Mouse (Mus musculus): ENCODE data around the gene Pam. TPM values are rescaled to one million over a fixed set of nuclear protein-coding genes. Genes with fewer than 3 reads are reported as not detected.

The Pam gene
- polyA plus RNA-seq, 1 experiment from 2014 or later = 23.8 TPM

- H3K4me1 ChIP-seq (replicated peaks; ENCODE audit: control insufficient read depth, insufficient read depth, low read length) = no peaks in the 10 kb centered on the region
- peak overlapping the region; percentile 66 for H3K4me3 ChIP-seq (ENCODE audit: low read depth, low read length)
- peak overlapping the region; percentile 81 for H3K4me2 ChIP-seq (replicated peaks; ENCODE audit: low read depth, low read length)
- no peaks in the 10 kb centered on the region for H3K36me3 ChIP-seq (ENCODE audit: control insufficient read depth, insufficient read depth, low read length)
- DNase-seq (ENCODE audit: low spot score) (peak; percentile 80), ATAC-seq (ENCODE audit: low FRiP score) (peak; percentile 93)
- H3K27ac ChIP-seq (ENCODE audit: low read depth, low read length) = peak overlapping the region; percentile 75
- H3K27me3 ChIP-seq (ENCODE audit: control insufficient read depth, insufficient read depth, low read length) = no peaks in the 10 kb centered on the region
- under 1% methylated on average over 47 of the region's 47 CpGs for WGBS
- H3K9me3 ChIP-seq (ENCODE audit: control insufficient read depth, low read length) = no peaks in the 10 kb centered on the region
- H3K9ac ChIP-seq (ENCODE audit: low read depth, low read length) = peak overlapping the region; percentile 75
These were observed 118.5 kb downstream of the Pam start for GRCm38 (mm10) chr1:97976873-97977473.

GRCm38 (mm10) chr1:97976072-97976471 lies 119.4 kb downstream of the Pam start:
- Histone ChIP-seq H3K9me3 (ENCODE audit: control insufficient read depth, low read length) (no peaks in the 10 kb centered on the region), H3K4me2 (replicated peaks; ENCODE audit: low read depth, low read length) (peak overlapping the region; percentile 81), H3K27ac (ENCODE audit: low read depth, low read length) (no peak overlapping the region), H3K4me3 (ENCODE audit: low read depth, low read length) (peak overlapping the region; percentile 66), H3K9ac (ENCODE audit: low read depth, low read length) (no peak overlapping the region), H3K4me1 (replicated peaks; ENCODE audit: control insufficient read depth, insufficient read depth, low read length) (no peaks in the 10 kb centered on the region), H3K27me3 (ENCODE audit: control insufficient read depth, insufficient read depth, low read length) (no peaks in the 10 kb centered on the region), H3K36me3 (ENCODE audit: control insufficient read depth, insufficient read depth, low read length) (no peaks in the 10 kb centered on the region)
- WGBS = 64% methylated on average over 13 of the region's 13 CpGs
- DNase-seq (ENCODE audit: low spot score) (peak; percentile 14), ATAC-seq (ENCODE audit: low FRiP score) (no peak)

- no peaks in the 10 kb centered on the region for H3K36me3 ChIP-seq (ENCODE audit: control insufficient read depth, insufficient read depth, low read length)
- no peak overlapping the region for H3K27ac ChIP-seq (ENCODE audit: low read depth, low read length)
- no peak overlapping the region for H3K4me2 ChIP-seq (replicated peaks; ENCODE audit: low read depth, low read length)
- H3K4me3 ChIP-seq (ENCODE audit: low read depth, low read length) = no peak overlapping the region
- H3K9me3 ChIP-seq (ENCODE audit: control insufficient read depth, low read length) = no peaks in the 10 kb centered on the region
- no peak overlapping the region for H3K9ac ChIP-seq (ENCODE audit: low read depth, low read length)
- no peaks in the 10 kb centered on the region for H3K4me1 ChIP-seq (replicated peaks; ENCODE audit: control insufficient read depth, insufficient read depth, low read length)
- WGBS = 60% methylated on average over 11 of the region's 11 CpGs
- ATAC-seq (ENCODE audit: low FRiP score) = peak; percentile 22; the same call in 1 of the 2 replicates
- no peaks in the 10 kb centered on the region for H3K27me3 ChIP-seq (ENCODE audit: control insufficient read depth, insufficient read depth, low read length)
- DNase-seq (ENCODE audit: low spot score) = peak; percentile 7
These were observed 120.5 kb downstream of the Pam start for GRCm38 (mm10) chr1:97974968-97975367.

- no peaks in the 10 kb centered on the region for H3K9me3 ChIP-seq (ENCODE audit: control insufficient read depth, low read length)
- 84% methylated on average over 4 of the region's 4 CpGs for WGBS
- no peak overlapping the region for H3K4me2 ChIP-seq (replicated peaks; ENCODE audit: low read depth, low read length)
- H3K36me3 ChIP-seq (ENCODE audit: control insufficient read depth, insufficient read depth, low read length) = no peaks in the 10 kb centered on the region
- no peaks in the 10 kb centered on the region for H3K27me3 ChIP-seq (ENCODE audit: control insufficient read depth, insufficient read depth, low read length)
- no peak for DNase-seq (ENCODE audit: low spot score)
- no peak for ATAC-seq (ENCODE audit: low FRiP score)
- H3K4me1 ChIP-seq (replicated peaks; ENCODE audit: control insufficient read depth, insufficient read depth, low read length) = no peaks in the 10 kb centered on the region
- no peak overlapping the region for H3K27ac ChIP-seq (ENCODE audit: low read depth, low read length)
- no peak overlapping the region for H3K9ac ChIP-seq (ENCODE audit: low read depth, low read length)
- no peak overlapping the region for H3K4me3 ChIP-seq (ENCODE audit: low read depth, low read length)
These were observed 125.7 kb downstream of the Pam start for GRCm38 (mm10) chr1:97969765-97970164.

GRCm38 (mm10) chr1:97963711-97964110 lies 131.7 kb downstream of the Pam start:
- no peak overlapping the region for H3K9ac ChIP-seq (ENCODE audit: low read depth, low read length)
- H3K36me3 ChIP-seq (ENCODE audit: control insufficient read depth, insufficient read depth, low read length) = no peaks in the 10 kb centered on the region
- no peak overlapping the region for H3K4me3 ChIP-seq (ENCODE audit: low read depth, low read length)
- H3K4me2 ChIP-seq (replicated peaks; ENCODE audit: low read depth, low read length) = no peak overlapping the region
- H3K27me3 ChIP-seq (ENCODE audit: control insufficient read depth, insufficient read depth, low read length) = no peaks in the 10 kb centered on the region
- no peaks in the 10 kb centered on the region for H3K4me1 ChIP-seq (replicated peaks; ENCODE audit: control insufficient read depth, insufficient read depth, low read length)
- no peak for ATAC-seq (ENCODE audit: low FRiP score)
- no peak for DNase-seq (ENCODE audit: low spot score)
- WGBS = 91% methylated on average over 2 of the region's 2 CpGs
- no peaks in the 10 kb centered on the region for H3K9me3 ChIP-seq (ENCODE audit: control insufficient read depth, low read length)
- H3K27ac ChIP-seq (ENCODE audit: low read depth, low read length) = no peak overlapping the region

GRCm38 (mm10) chr1:97962134-97962533 lies 133.3 kb downstream of the Pam start:
- DNase-seq (ENCODE audit: low spot score) = no peak
- Histone ChIP-seq H3K36me3 (ENCODE audit: control insufficient read depth, insufficient read depth, low read length) (no peaks in the 10 kb centered on the region), H3K27me3 (ENCODE audit: control insufficient read depth, insufficient read depth, low read length) (no peaks in the 10 kb centered on the region), H3K9me3 (ENCODE audit: control insufficient read depth, low read length) (no peaks in the 10 kb centered on the region), H3K9ac (ENCODE audit: low read depth, low read length) (no peak overlapping the region), H3K4me2 (replicated peaks; ENCODE audit: low read depth, low read length) (no peak overlapping the region), H3K4me3 (ENCODE audit: low read depth, low read length) (no peak overlapping the region), H3K27ac (ENCODE audit: low read depth, low read length) (no peak overlapping the region), H3K4me1 (replicated peaks; ENCODE audit: control insufficient read depth, insufficient read depth, low read length) (no peaks in the 10 kb centered on the region)
- 90% methylated on average over 7 of the region's 7 CpGs for WGBS
- ATAC-seq (ENCODE audit: low FRiP score) = no peak

- no peaks in the 10 kb centered on the region for H3K9me3 ChIP-seq (ENCODE audit: control insufficient read depth, low read length)
- no peaks in the 10 kb centered on the region for H3K4me1 ChIP-seq (replicated peaks; ENCODE audit: control insufficient read depth, insufficient read depth, low read length)
- ATAC-seq (ENCODE audit: low FRiP score) = no peak
- no peak overlapping the region for H3K4me3 ChIP-seq (ENCODE audit: low read depth, low read length)
- no peak overlapping the region for H3K27ac ChIP-seq (ENCODE audit: low read depth, low read length)
- no peaks in the 10 kb centered on the region for H3K27me3 ChIP-seq (ENCODE audit: control insufficient read depth, insufficient read depth, low read length)
- H3K4me2 ChIP-seq (replicated peaks; ENCODE audit: low read depth, low read length) = no peak overlapping the region
- 98% methylated on average over 3 of the region's 3 CpGs for WGBS
- no peaks in the 10 kb centered on the region for H3K36me3 ChIP-seq (ENCODE audit: control insufficient read depth, insufficient read depth, low read length)
- no peak overlapping the region for H3K9ac ChIP-seq (ENCODE audit: low read depth, low read length)
- no peak for DNase-seq (ENCODE audit: low spot score)
These were observed 134.8 kb downstream of the Pam start for GRCm38 (mm10) chr1:97960681-97961080.

GRCm38 (mm10) chr1:97960124-97960523 lies 135.3 kb downstream of the Pam start:
- WGBS = 89% methylated on average over 6 of the region's 6 CpGs
- H3K36me3 ChIP-seq (ENCODE audit: control insufficient read depth, insufficient read depth, low read length) = no peaks in the 10 kb centered on the region
- H3K27ac ChIP-seq (ENCODE audit: low read depth, low read length) = no peak overlapping the region
- no peaks in the 10 kb centered on the region for H3K27me3 ChIP-seq (ENCODE audit: control insufficient read depth, insufficient read depth, low read length)
- no peak for DNase-seq (ENCODE audit: low spot score)
- no peak overlapping the region for H3K9ac ChIP-seq (ENCODE audit: low read depth, low read length)
- H3K9me3 ChIP-seq (ENCODE audit: control insufficient read depth, low read length) = no peaks in the 10 kb centered on the region
- no peaks in the 10 kb centered on the region for H3K4me1 ChIP-seq (replicated peaks; ENCODE audit: control insufficient read depth, insufficient read depth, low read length)
- ATAC-seq (ENCODE audit: low FRiP score) = no peak
- H3K4me3 ChIP-seq (ENCODE audit: low read depth, low read length) = no peak overlapping the region
- H3K4me2 ChIP-seq (replicated peaks; ENCODE audit: low read depth, low read length) = no peak overlapping the region

- no peaks in the 10 kb centered on the region for H3K4me1 ChIP-seq (replicated peaks; ENCODE audit: control insufficient read depth, insufficient read depth, low read length)
- no peaks in the 10 kb centered on the region for H3K36me3 ChIP-seq (ENCODE audit: control insufficient read depth, insufficient read depth, low read length)
- no peak for ATAC-seq (ENCODE audit: low FRiP score)
- WGBS = 88% methylated on average over 4 of the region's 4 CpGs
- no peak overlapping the region for H3K27ac ChIP-seq (ENCODE audit: low read depth, low read length)
- no peaks in the 10 kb centered on the region for H3K27me3 ChIP-seq (ENCODE audit: control insufficient read depth, insufficient read depth, low read length)
- H3K9me3 ChIP-seq (ENCODE audit: control insufficient read depth, low read length) = no peaks in the 10 kb centered on the region
- H3K4me3 ChIP-seq (ENCODE audit: low read depth, low read length) = no peak overlapping the region
- H3K9ac ChIP-seq (ENCODE audit: low read depth, low read length) = no peak overlapping the region
- DNase-seq (ENCODE audit: low spot score) = no peak
- no peak overlapping the region for H3K4me2 ChIP-seq (replicated peaks; ENCODE audit: low read depth, low read length)
These were observed 136.7 kb downstream of the Pam start for GRCm38 (mm10) chr1:97958759-97959158.
